Comparison of ENCODE assay signal across 29 mouse cellular contexts in genomic region chrX:164139032-164139431, GRCm38 (mm10). TPM values are rescaled to one million over a fixed set of nuclear protein-coding genes. Genes with fewer than 3 reads are reported as not detected.
DNase-seq lines count a peak whose midpoint lies in the region; ATAC-seq and TF ChIP-seq lines count a peak whose summit lies in the region.
"Had no signal": no experiment of that assay in that cellular context is flagged by ENCODE, and none has a peak within 500 bp of the region (broad histone marks: within the 10 kb centered on the region; RNA-seq: fewer than 3 reads in every experiment).

TSS of gene Ace2 (plus strand) at chrX:164139332.

- no peak within 1 kb of the TSS for H3K27ac ChIP-seq in kidney, postnatal 0 days
- H3K27ac ChIP-seq in intestine, postnatal 0 days (ENCODE audit: low read depth, low read length) = no peak within 1 kb of the TSS
- H3K27ac ChIP-seq: embryonic facial prominence, embryonic 12.5 days; forebrain, embryonic 12.5 days; gastrocnemius, adult 2 months; hindbrain, embryonic 12.5 days; liver, embryonic 15.5 days; lung, embryonic 15.5 days; macrophage; neural tube, embryonic 13.5 days had no signal

- H3K4me2 ChIP-seq in kidney, postnatal 0 days (ENCODE audit: low read length) = no peak within 1 kb of the TSS
- H3K4me2 ChIP-seq in intestine, postnatal 0 days (replicated peaks; ENCODE audit: low read depth) = no peak within 1 kb of the TSS; the same call in 1 of the 2 replicates
- H3K4me2 ChIP-seq: embryonic facial prominence, embryonic 12.5 days; forebrain, embryonic 12.5 days; hindbrain, embryonic 12.5 days; liver, embryonic 15.5 days; lung, embryonic 15.5 days; neural tube, embryonic 13.5 days had no signal

- H3K27me3 ChIP-seq in kidney, postnatal 0 days (ENCODE audit: insufficient read depth, low read length) = no peaks in the 10 kb centered on the region
- no peaks in the 10 kb centered on the region for H3K27me3 ChIP-seq in intestine, postnatal 0 days (replicated peaks; ENCODE audit: control insufficient read depth, insufficient read depth, low read length)
- H3K27me3 ChIP-seq: embryonic facial prominence, embryonic 12.5 days; lung, embryonic 15.5 days had no signal

- no peak within 1 kb of the TSS for H3K4me3 ChIP-seq in kidney, postnatal 0 days (replicated peaks; ENCODE audit: low read depth, low read length)
- no peak within 1 kb of the TSS for H3K4me3 ChIP-seq in intestine, postnatal 0 days (ENCODE audit: low read depth, low read length)
- H3K4me3 ChIP-seq: embryonic facial prominence, embryonic 12.5 days; erythroblast, embryonic 14.5 days; forebrain, embryonic 12.5 days; gastrocnemius, adult 2 months; hindbrain, embryonic 12.5 days; liver, embryonic 15.5 days; lung, embryonic 15.5 days; myocyte; neural tube, embryonic 13.5 days had no signal

- H3K9ac ChIP-seq in kidney, postnatal 0 days (ENCODE audit: low read depth, low read length) = no peak within 1 kb of the TSS
- no peak within 1 kb of the TSS for H3K9ac ChIP-seq in intestine, postnatal 0 days (ENCODE audit: low read depth, low read length)
- H3K9ac ChIP-seq: embryonic facial prominence, embryonic 12.5 days; forebrain, embryonic 12.5 days; hindbrain, embryonic 12.5 days; liver, embryonic 15.5 days; lung, embryonic 15.5 days; neural tube, embryonic 13.5 days had no signal

- DNase-seq in adrenal gland, postnatal 36 days = no peak
- no peak for DNase-seq in adrenal gland, adult (ENCODE audit: inconsistent age in 2 of 2, low spot score in 1 of 2)
- no peak for DNase-seq in kidney, postnatal 0 days (ENCODE audit: low spot score)
- DNase-seq in kidney, postnatal 36 days = no peak
- DNase-seq in frontal cortex, postnatal 36 days (ENCODE audit: low spot score in 2 of 2) = no peak
- DNase-seq in testis, postnatal 10 days (ENCODE audit: low spot score) = no peak
- DNase-seq: cerebellum, adult 11-12 months; cerebellum, postnatal 10 days; gastrocnemius, adult 2 months; kidney, postnatal 14 days; layer of hippocampus, adult 9-11 months; liver; retina, postnatal 1 day; right cerebral cortex, postnatal 25 days; thymus, adult 2 months had no signal

- H3K36me3 ChIP-seq in kidney, postnatal 0 days (ENCODE audit: insufficient read depth, low read length) = no peaks in the 10 kb centered on the region
- no peaks in the 10 kb centered on the region for H3K36me3 ChIP-seq in intestine, postnatal 0 days (ENCODE audit: control insufficient read depth, insufficient read depth)
- H3K36me3 ChIP-seq: embryonic facial prominence, embryonic 12.5 days; forebrain, embryonic 12.5 days; hindbrain, embryonic 12.5 days; liver, embryonic 15.5 days; lung, embryonic 15.5 days; neural tube, embryonic 13.5 days had no signal

- WGBS in kidney, postnatal 0 days = 81% methylated on average over 2 of the region's 2 CpGs
- WGBS in intestine, postnatal 0 days = 89% methylated on average over 2 of the region's 2 CpGs

- no peak for TF ChIP-seq CTCF in kidney, postnatal 0 days (IDR thresholded peaks at IDR 0.05; ENCODE audit: low read depth)
- no peak for TF ChIP-seq CTCF in intestine, postnatal 0 days (IDR thresholded peaks at IDR 0.05; ENCODE audit: low read depth)

- H3K9me3 ChIP-seq in kidney, postnatal 0 days (replicated peaks; ENCODE audit: low read length) = no peaks in the 10 kb centered on the region
- H3K9me3 ChIP-seq in intestine, postnatal 0 days (ENCODE audit: control insufficient read depth) = no peaks in the 10 kb centered on the region
- H3K9me3 ChIP-seq: embryonic facial prominence, embryonic 12.5 days; forebrain, embryonic 12.5 days; hindbrain, embryonic 12.5 days; liver, embryonic 15.5 days; lung, embryonic 15.5 days; neural tube, embryonic 13.5 days had no signal

- no peaks in the 10 kb centered on the region for H3K4me1 ChIP-seq in kidney, postnatal 0 days (replicated peaks; ENCODE audit: insufficient read depth, low read length)
- no peaks in the 10 kb centered on the region for H3K4me1 ChIP-seq in intestine, postnatal 0 days (replicated peaks; ENCODE audit: control insufficient read depth, insufficient read depth, low read length)
- H3K4me1 ChIP-seq: embryonic facial prominence, embryonic 12.5 days; forebrain, embryonic 12.5 days; hindbrain, embryonic 12.5 days; liver, embryonic 15.5 days; lung, embryonic 15.5 days; neural tube, embryonic 13.5 days had no signal

- no peak for ATAC-seq in kidney, postnatal 0 days (replicated peaks; ENCODE audit: low FRiP score, low read depth)
- ATAC-seq in intestine, postnatal 0 days = no peak
- ATAC-seq: midbrain, embryonic 16.5 days had no signal

RNA-seq across cellular contexts. Expression of gene Ace2, which starts in this region (rescaled TPM):
- total RNA-seq in adrenal gland, postnatal 36 days (2021) = 10 to 100 TPM; 11.4 to 11.5 TPM
- 71.0 and 79.2 TPM in 2 replicates for polyA plus RNA-seq in kidney, postnatal 0 days (2015; fragmentation: Nextera tagmentation; extraction: Ambion mirVana)
- polyA plus RNA-seq in intestine, postnatal 0 days (2015; fragmentation: Nextera tagmentation; extraction: Ambion mirVana) = 515 and 570 TPM in 2 replicates
- total RNA-seq: ES-E14 had no signal
- polyA plus RNA-seq: erythroblast, embryonic 14.5 days; heart, embryonic 14.5 days; macrophage; myocyte; neural tube, embryonic 13.5 days; spleen, adult 2 months had no signal
